Mouse (Mus musculus): ENCODE measurements at regions not wholly inside any gene's neighbourhood (a gene's known extent, or its start where the extent isn't known, plus 50 kb on each side); places are given as distances from the start of the nearest gene placed in this dataset.

DNA sequence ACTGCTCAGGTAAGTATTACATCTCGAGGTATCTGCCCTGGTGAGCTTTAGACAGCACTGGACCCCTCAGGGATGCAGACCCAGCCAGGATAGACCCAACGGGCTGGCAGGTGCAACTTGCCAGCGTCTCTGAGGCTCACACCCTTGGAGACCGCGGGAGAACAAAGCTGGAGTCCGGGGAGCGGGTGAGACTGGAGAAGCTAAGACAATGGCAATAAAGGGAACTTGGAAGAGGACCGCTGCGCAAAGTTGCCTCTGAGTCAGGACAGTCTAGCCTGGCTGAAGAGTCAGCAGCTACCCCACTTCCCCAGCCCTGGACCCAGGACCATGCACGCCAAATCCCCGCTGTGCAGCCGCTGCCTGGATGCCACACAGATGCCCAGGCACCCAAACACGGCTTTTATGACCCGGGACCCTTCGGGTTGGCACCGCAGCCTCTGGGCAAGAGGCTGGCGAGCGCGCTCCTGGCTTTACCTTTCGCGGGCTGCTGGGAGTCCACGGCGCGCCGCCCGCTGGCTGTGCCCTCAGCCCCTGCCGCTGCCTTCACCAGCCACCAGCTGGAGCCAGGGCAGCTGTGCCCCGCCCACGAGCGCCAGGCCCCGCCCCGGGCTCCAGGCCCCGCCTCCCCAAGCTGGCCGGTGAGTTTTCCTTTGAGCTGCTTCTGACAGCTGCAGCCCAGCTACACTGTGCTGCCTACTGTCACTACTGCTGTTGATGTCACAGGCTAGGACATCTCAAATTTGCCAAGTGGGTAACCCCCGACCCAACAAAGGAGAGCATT lies 353.6 kb upstream of the Rarb start:
- ATAC-seq (peak; percentile 61), DNase-seq (peak; percentile 65)
- H3K36me3 ChIP-seq (replicated peaks; ENCODE audit: insufficient read depth, low read length) = no peaks in the 10 kb centered on the region
- H3K27ac ChIP-seq (ENCODE audit: low read depth) = no peak overlapping the region
- H3K4me3 ChIP-seq (ENCODE audit: low read depth, low read length) = peak overlapping the region; percentile 30
- H3K4me1 ChIP-seq (ENCODE audit: insufficient read depth) = peaks cover 7% of the 10 kb centered on the region; the same call in 1 of the 2 replicates
- TF ChIP-seq EP300 (IDR thresholded peaks at IDR 0.05; ENCODE audit: low read depth) (no peak), CTCF (IDR thresholded peaks at IDR 0.05; ENCODE audit: low read depth) (no peak)
- no peaks in the 10 kb centered on the region for H3K27me3 ChIP-seq (ENCODE audit: insufficient read depth, low read length)
- WGBS (ENCODE audit: insufficient replicate concordance) = 2% methylated on average over 35 of the region's 35 CpGs
- H3K9ac ChIP-seq (replicated peaks) = no peak overlapping the region
- peak overlapping the region; percentile 65 for H3K4me2 ChIP-seq (ENCODE audit: low read depth, low read length)
- H3K9me3 ChIP-seq (ENCODE audit: low read length) = no peaks in the 10 kb centered on the region

DNA sequence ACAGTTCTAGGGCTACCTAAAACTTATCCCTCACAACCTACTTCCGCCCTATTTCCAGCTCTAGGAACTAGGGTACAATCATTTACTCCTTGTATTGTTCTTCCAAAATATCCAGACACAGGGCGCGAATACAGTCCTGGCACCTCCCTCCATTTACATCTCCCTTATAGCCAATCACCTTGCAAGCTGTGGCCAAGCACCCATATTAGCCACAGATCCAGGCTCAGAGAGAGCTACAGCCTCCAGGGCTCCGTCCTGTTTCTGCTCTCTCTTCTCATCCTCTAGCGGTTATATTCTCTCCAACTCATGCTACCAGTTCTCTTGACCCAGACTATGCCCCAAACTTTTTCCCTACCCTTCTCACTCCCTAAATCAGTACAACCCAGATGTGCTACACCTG lies 352.9 kb upstream of the Rarb start:
- Histone ChIP-seq H3K27me3 (ENCODE audit: insufficient read depth, low read length) (no peaks in the 10 kb centered on the region), H3K27ac (ENCODE audit: low read depth) (no peak overlapping the region), H3K4me2 (ENCODE audit: low read depth, low read length) (no peak overlapping the region), H3K4me3 (ENCODE audit: low read depth, low read length) (no peak overlapping the region), H3K9ac (replicated peaks) (no peak overlapping the region), H3K36me3 (replicated peaks; ENCODE audit: insufficient read depth, low read length) (no peaks in the 10 kb centered on the region), H3K9me3 (ENCODE audit: low read length) (no peaks in the 10 kb centered on the region), H3K4me1 (ENCODE audit: insufficient read depth) (peaks cover 7% of the 10 kb centered on the region; the same call in 1 of the 2 replicates)
- DNase-seq (no peak), ATAC-seq (no peak)
- TF ChIP-seq EP300 (IDR thresholded peaks at IDR 0.05; ENCODE audit: low read depth) = no peak
- 47% methylated on average over 5 of the region's 5 CpGs for WGBS (ENCODE audit: insufficient replicate concordance)

DNA sequence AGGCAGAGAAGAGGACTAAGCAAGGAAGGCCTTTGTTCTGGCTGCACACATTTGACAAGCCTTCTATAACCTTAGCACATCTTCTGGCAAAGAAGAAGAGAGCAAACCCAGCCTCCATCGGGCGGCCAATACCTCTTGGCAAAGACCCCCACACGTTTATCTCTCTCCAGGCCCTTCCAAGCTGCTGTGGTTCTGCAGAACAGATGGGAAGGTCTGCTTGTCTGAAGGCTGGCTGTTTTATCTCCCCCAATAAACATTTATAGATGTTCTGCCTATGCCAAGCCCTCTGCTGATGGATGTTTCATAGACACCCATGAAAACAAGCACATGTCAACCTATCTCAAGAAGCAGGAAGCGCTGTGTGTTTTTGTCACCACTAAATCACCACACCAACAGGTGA lies 339.4 kb upstream of the Rarb start:
- H3K4me2 ChIP-seq (ENCODE audit: low read depth, low read length) = no peak overlapping the region
- H3K4me3 ChIP-seq (ENCODE audit: low read depth, low read length) = no peak overlapping the region
- WGBS (ENCODE audit: insufficient replicate concordance) = 66% methylated on average over 4 of the region's 4 CpGs
- H3K9ac ChIP-seq (replicated peaks) = no peak overlapping the region
- H3K27ac ChIP-seq (ENCODE audit: low read depth) = no peak overlapping the region
- DNase-seq (no peak), ATAC-seq (no peak)
- H3K4me1 ChIP-seq (ENCODE audit: insufficient read depth) = no peaks in the 10 kb centered on the region
- H3K9me3 ChIP-seq (ENCODE audit: low read length) = no peaks in the 10 kb centered on the region
- H3K27me3 ChIP-seq (ENCODE audit: insufficient read depth, low read length) = no peaks in the 10 kb centered on the region
- TF ChIP-seq CTCF (IDR thresholded peaks at IDR 0.05; ENCODE audit: low read depth) (no peak), EP300 (IDR thresholded peaks at IDR 0.05; ENCODE audit: low read depth) (no peak)
- H3K36me3 ChIP-seq (replicated peaks; ENCODE audit: insufficient read depth, low read length) = no peaks in the 10 kb centered on the region

DNA sequence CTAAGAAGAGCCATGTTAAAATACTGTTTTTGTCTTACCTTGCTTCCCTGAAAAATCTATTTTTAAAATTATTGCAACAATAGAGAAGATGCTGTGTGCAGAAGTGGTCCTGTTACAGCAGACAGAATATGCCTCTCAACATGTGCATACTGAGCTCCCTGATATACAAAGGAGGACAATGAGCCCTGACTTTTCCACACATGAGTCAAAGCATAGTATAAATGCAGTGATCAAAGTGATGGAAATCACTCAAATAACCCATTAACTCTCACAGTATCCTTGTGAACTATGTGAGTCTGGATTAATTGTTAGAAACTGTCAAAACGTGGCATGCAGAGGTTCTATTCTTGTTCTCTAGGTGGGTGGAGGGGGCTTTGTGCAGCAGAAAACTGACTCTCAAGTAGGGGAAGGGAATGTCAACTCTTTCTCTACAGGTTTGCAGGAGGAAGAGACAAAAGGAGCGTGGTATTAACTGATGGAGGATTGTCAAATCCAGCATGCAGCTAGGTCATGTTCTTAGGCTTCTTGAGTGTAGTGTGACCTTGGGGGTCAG lies 337.5 kb upstream of the Rarb start:
- WGBS (ENCODE audit: insufficient replicate concordance) = 52% methylated on average over 2 of the region's 2 CpGs
- TF ChIP-seq EP300 (IDR thresholded peaks at IDR 0.05; ENCODE audit: low read depth) = no peak
- Histone ChIP-seq H3K27ac (ENCODE audit: low read depth) (no peak overlapping the region), H3K36me3 (replicated peaks; ENCODE audit: insufficient read depth, low read length) (no peaks in the 10 kb centered on the region), H3K4me2 (ENCODE audit: low read depth, low read length) (no peak overlapping the region), H3K27me3 (ENCODE audit: insufficient read depth, low read length) (no peaks in the 10 kb centered on the region), H3K4me1 (ENCODE audit: insufficient read depth) (no peaks in the 10 kb centered on the region), H3K9ac (replicated peaks) (no peak overlapping the region), H3K9me3 (ENCODE audit: low read length) (no peaks in the 10 kb centered on the region), H3K4me3 (ENCODE audit: low read depth, low read length) (no peak overlapping the region)
- ATAC-seq (no peak), DNase-seq (no peak)

DNA sequence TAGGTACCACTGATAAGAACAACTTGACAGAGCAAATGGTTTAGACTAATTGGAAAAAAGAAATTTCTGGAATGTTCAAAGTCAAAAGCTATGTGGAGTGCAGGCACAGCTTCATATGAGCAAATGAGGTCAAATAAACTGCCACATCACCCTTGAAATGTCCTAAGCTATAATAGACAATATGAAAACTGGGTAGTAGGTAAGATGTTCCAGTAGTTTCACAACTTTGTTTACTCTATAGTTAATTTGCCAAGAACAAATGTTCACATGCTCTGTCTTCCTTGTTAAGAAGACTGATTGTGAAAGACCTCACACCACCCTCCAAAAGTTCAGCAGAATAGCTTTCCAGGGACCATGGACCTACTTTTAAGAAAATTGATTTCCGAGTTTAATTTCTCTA lies 301.7 kb upstream of the Rarb start:
- no peaks in the 10 kb centered on the region for H3K27me3 ChIP-seq (ENCODE audit: insufficient read depth, low read length)
- DNase-seq (no peak), ATAC-seq (peak; percentile 76)
- no peak overlapping the region for H3K4me3 ChIP-seq (ENCODE audit: low read depth, low read length)
- no peaks in the 10 kb centered on the region for H3K9me3 ChIP-seq (ENCODE audit: low read length)
- H3K9ac ChIP-seq (replicated peaks) = no peak overlapping the region
- no peak for TF ChIP-seq CTCF (IDR thresholded peaks at IDR 0.05; ENCODE audit: low read depth)
- peak; percentile 72 for TF ChIP-seq EP300 (IDR thresholded peaks at IDR 0.05; ENCODE audit: low read depth)
- no peak overlapping the region for H3K27ac ChIP-seq (ENCODE audit: low read depth)
- 73% methylated on average over 1 of the region's 1 CpGs for WGBS (ENCODE audit: insufficient replicate concordance)
- no peak overlapping the region for H3K4me2 ChIP-seq (ENCODE audit: low read depth, low read length)
- H3K36me3 ChIP-seq (replicated peaks; ENCODE audit: insufficient read depth, low read length) = no peaks in the 10 kb centered on the region
- 0 out of 2 replicates have a peak, but pooled peaks cover 3% of the 10 kb centered on the region for H3K4me1 ChIP-seq (ENCODE audit: insufficient read depth)

DNA sequence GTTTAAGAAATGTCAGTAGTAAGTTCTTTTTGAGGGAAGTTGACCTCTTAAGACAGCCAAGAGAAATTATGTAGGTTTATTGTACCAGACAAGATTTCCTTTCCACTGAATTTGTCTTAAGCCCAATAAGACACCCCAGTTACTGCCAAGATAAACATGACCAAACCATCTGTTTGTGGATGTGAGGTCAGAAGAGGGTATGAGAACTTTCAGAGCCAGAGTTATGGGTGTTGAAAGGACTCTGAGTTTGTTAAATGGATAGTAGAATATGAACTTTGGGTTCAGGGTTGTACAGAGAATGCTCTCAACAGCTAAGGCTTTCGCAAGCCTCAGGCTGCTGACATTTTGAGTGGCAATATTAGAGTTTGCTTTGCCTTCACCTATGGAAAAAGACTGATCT lies 287.7 kb upstream of the Rarb start:
- no peak for DNase-seq
- Histone ChIP-seq H3K36me3 (replicated peaks; ENCODE audit: insufficient read depth, low read length) (no peaks in the 10 kb centered on the region), H3K9me3 (ENCODE audit: low read length) (no peaks in the 10 kb centered on the region), H3K27ac (ENCODE audit: low read depth) (no peak overlapping the region), H3K4me1 (ENCODE audit: insufficient read depth) (no peaks in the 10 kb centered on the region), H3K27me3 (ENCODE audit: insufficient read depth, low read length) (no peaks in the 10 kb centered on the region), H3K4me2 (ENCODE audit: low read depth, low read length) (no peak overlapping the region), H3K9ac (replicated peaks) (no peak overlapping the region), H3K4me3 (ENCODE audit: low read depth, low read length) (no peak overlapping the region)
- 85% methylated on average over 1 of the region's 1 CpGs for WGBS (ENCODE audit: insufficient replicate concordance)
- ATAC-seq = peak; percentile 58
- TF ChIP-seq CTCF (IDR thresholded peaks at IDR 0.05; ENCODE audit: low read depth) (no peak), EP300 (IDR thresholded peaks at IDR 0.05; ENCODE audit: low read depth) (no peak)
